Mouse (Mus musculus): ENCODE measurements around the gene Pdzrn4. TPM values are rescaled to one million over a fixed set of nuclear protein-coding genes. Genes with fewer than 3 reads are reported as not detected.
A peak's percentile ranks its signal among the peaks of the same experiment; 100 is the strongest.

Gene Pdzrn4
- total and polyA plus RNA-seq, 2 experiments from 2014 or later, result 16.3 to 20.7 TPM

GRCm38 (mm10) chr15:92434605-92435004 lies 37.9 kb downstream of the Pdzrn4 start:
- no peaks in the 10 kb centered on the region for H3K4me1 ChIP-seq (ENCODE audit: insufficient read depth)
- ATAC-seq (peak; percentile 58; the same call in 1 of the 2 replicates), DNase-seq (peak; percentile 65)
- no peak overlapping the region for H3K4me3 ChIP-seq (ENCODE audit: low read depth, low read length)
- WGBS, result 3% methylated on average over 6 of the region's 6 CpGs
- no peak overlapping the region for H3K4me2 ChIP-seq (ENCODE audit: low read depth)
- H3K27me3 ChIP-seq (ENCODE audit: insufficient read depth, low read length), result no peaks in the 10 kb centered on the region
- no peaks in the 10 kb centered on the region for H3K9me3 ChIP-seq (ENCODE audit: low read length)
- no peaks in the 10 kb centered on the region for H3K36me3 ChIP-seq (ENCODE audit: insufficient read depth)
- no peak overlapping the region for H3K27ac ChIP-seq (ENCODE audit: low read depth, low read length)
- TF ChIP-seq CTCF (IDR thresholded peaks at IDR 0.05; ENCODE audit: low read depth), result peak; percentile 79
- H3K9ac ChIP-seq, result no peak overlapping the region

- H3K36me3 ChIP-seq (ENCODE audit: insufficient read depth), result no peaks in the 10 kb centered on the region
- WGBS, result 27% methylated on average over 4 of the region's 4 CpGs
- no peaks in the 10 kb centered on the region for H3K4me1 ChIP-seq (ENCODE audit: insufficient read depth)
- H3K4me3 ChIP-seq (ENCODE audit: low read depth, low read length), result no peak overlapping the region
- TF ChIP-seq CTCF (IDR thresholded peaks at IDR 0.05; ENCODE audit: low read depth), result no peak
- H3K27me3 ChIP-seq (ENCODE audit: insufficient read depth, low read length), result no peaks in the 10 kb centered on the region
- H3K9ac ChIP-seq, result no peak overlapping the region
- ATAC-seq (no peak), DNase-seq (no peak)
- no peak overlapping the region for H3K27ac ChIP-seq (ENCODE audit: low read depth, low read length)
- no peaks in the 10 kb centered on the region for H3K9me3 ChIP-seq (ENCODE audit: low read length)
- no peak overlapping the region for H3K4me2 ChIP-seq (ENCODE audit: low read depth)
Observed at GRCm38 (mm10) chr15:92435306-92435705, 38.6 kb downstream of the Pdzrn4 start.

- H3K4me3 ChIP-seq (ENCODE audit: low read depth, low read length), result no peak overlapping the region
- peak overlapping the region; percentile 33 for H3K4me2 ChIP-seq (ENCODE audit: low read depth)
- H3K27ac ChIP-seq (ENCODE audit: low read depth, low read length), result no peak overlapping the region
- H3K27me3 ChIP-seq (ENCODE audit: insufficient read depth, low read length), result no peaks in the 10 kb centered on the region
- 45% methylated on average over 19 of the region's 19 CpGs for WGBS
- no peak overlapping the region for H3K9ac ChIP-seq
- no peak for TF ChIP-seq CTCF (IDR thresholded peaks at IDR 0.05; ENCODE audit: low read depth)
- H3K9me3 ChIP-seq (ENCODE audit: low read length), result no peaks in the 10 kb centered on the region
- no peaks in the 10 kb centered on the region for H3K36me3 ChIP-seq (ENCODE audit: insufficient read depth)
- H3K4me1 ChIP-seq (ENCODE audit: insufficient read depth), result no peaks in the 10 kb centered on the region
- DNase-seq, result peak; percentile 16
- no peak for ATAC-seq
Observed at GRCm38 (mm10) chr15:92441630-92442180, 45.0 kb downstream of the Pdzrn4 start.

- 27% methylated on average over 8 of the region's 8 CpGs for WGBS
- 0 out of 2 replicates have a peak overlapping the region, but pooled peaks have one; percentile 20 for H3K4me2 ChIP-seq (ENCODE audit: low read depth)
- peak; percentile 64 for ATAC-seq
Observed at GRCm38 (mm10) chr15:92447708-92448147, 51.0 kb downstream of the Pdzrn4 start.

GRCm38 (mm10) chr15:92449112-92449511 lies 52.4 kb downstream of the Pdzrn4 start:
- 97% methylated on average over 8 of the region's 8 CpGs for WGBS
- Histone ChIP-seq H3K36me3 (ENCODE audit: insufficient read depth) (no peaks in the 10 kb centered on the region), H3K9ac (no peak overlapping the region), H3K27me3 (ENCODE audit: insufficient read depth, low read length) (no peaks in the 10 kb centered on the region), H3K4me2 (ENCODE audit: low read depth) (no peak overlapping the region), H3K9me3 (ENCODE audit: low read length) (no peaks in the 10 kb centered on the region), H3K27ac (ENCODE audit: low read depth, low read length) (no peak overlapping the region), H3K4me3 (ENCODE audit: low read depth, low read length) (no peak overlapping the region), H3K4me1 (ENCODE audit: insufficient read depth) (no peaks in the 10 kb centered on the region)
- no peak for TF ChIP-seq CTCF (IDR thresholded peaks at IDR 0.05; ENCODE audit: low read depth)
- ATAC-seq (no peak), DNase-seq (no peak)

More at GRCm38 (mm10) chr15:92447708-92448147, 51.0 kb downstream of the Pdzrn4 start:
- Histone ChIP-seq H3K9ac (no peak overlapping the region), H3K4me3 (ENCODE audit: low read depth, low read length) (no peak overlapping the region), H3K27ac (ENCODE audit: low read depth, low read length) (no peak overlapping the region), H3K27me3 (ENCODE audit: insufficient read depth, low read length) (no peaks in the 10 kb centered on the region), H3K4me1 (ENCODE audit: insufficient read depth) (no peaks in the 10 kb centered on the region), H3K36me3 (ENCODE audit: insufficient read depth) (no peaks in the 10 kb centered on the region), H3K9me3 (ENCODE audit: low read length) (no peaks in the 10 kb centered on the region)
- DNase-seq, result peak; percentile 88
- peak; percentile 84 for TF ChIP-seq CTCF (IDR thresholded peaks at IDR 0.05; ENCODE audit: low read depth)

- H3K27me3 ChIP-seq (ENCODE audit: insufficient read depth, low read length), result no peaks in the 10 kb centered on the region
- no peak overlapping the region for H3K27ac ChIP-seq (ENCODE audit: low read depth, low read length)
- 91% methylated on average over 7 of the region's 7 CpGs for WGBS
- H3K4me1 ChIP-seq (ENCODE audit: insufficient read depth), result no peaks in the 10 kb centered on the region
- H3K4me2 ChIP-seq (ENCODE audit: low read depth), result no peak overlapping the region
- H3K36me3 ChIP-seq (ENCODE audit: insufficient read depth), result no peaks in the 10 kb centered on the region
- H3K9me3 ChIP-seq (ENCODE audit: low read length), result no peaks in the 10 kb centered on the region
- no peak overlapping the region for H3K4me3 ChIP-seq (ENCODE audit: low read depth, low read length)
- no peak for ATAC-seq
- no peak for TF ChIP-seq CTCF (IDR thresholded peaks at IDR 0.05; ENCODE audit: low read depth)
- no peak overlapping the region for H3K9ac ChIP-seq
- no peak for DNase-seq
Observed at GRCm38 (mm10) chr15:92452620-92453019, 55.9 kb downstream of the Pdzrn4 start.

- ATAC-seq, result peak; percentile 51
- Histone ChIP-seq H3K27ac (ENCODE audit: low read depth, low read length) (no peak overlapping the region), H3K27me3 (ENCODE audit: insufficient read depth, low read length) (no peaks in the 10 kb centered on the region), H3K9me3 (ENCODE audit: low read length) (no peaks in the 10 kb centered on the region), H3K36me3 (ENCODE audit: insufficient read depth) (no peaks in the 10 kb centered on the region), H3K4me3 (ENCODE audit: low read depth, low read length) (no peak overlapping the region), H3K4me2 (ENCODE audit: low read depth) (no peak overlapping the region), H3K9ac (no peak overlapping the region), H3K4me1 (ENCODE audit: insufficient read depth) (no peaks in the 10 kb centered on the region)
- DNase-seq, result peak; percentile 39
- 65% methylated on average over 6 of the region's 6 CpGs for WGBS
- no peak for TF ChIP-seq CTCF (IDR thresholded peaks at IDR 0.05; ENCODE audit: low read depth)
Observed at GRCm38 (mm10) chr15:92482198-92482597, 85.5 kb downstream of the Pdzrn4 start.
